Mouse (Mus musculus) liver, embryonic 16.5 days (tissue): ENCODE results near the gene Mef2a. TPM values are rescaled to one million over a fixed set of nuclear protein-coding genes. Genes with fewer than 3 reads are reported as not detected.

Experiments
- ATAC-seq: fragments of 200-750 bp; cut with Nextera tagmentation; 2 replicates; pipeline ENCODE4 v1.8.0; 2017; ENCODE audit warnings: low read depth, mild to moderate bottlenecking, moderate number of reproducible peaks, moderate library complexity
- H3K27ac ChIP-seq: fragments of 300-500 bp; sonication (generic); 2 replicates; pipeline ENCODE4 v1.5.1; 2014; ENCODE audit warnings: mild to moderate bottlenecking, low read length
- H3K27me3 ChIP-seq: fragments of 300-500 bp; sonication (generic); 2 replicates; pipeline ENCODE4 v1.6.1; 2014; ENCODE audit warnings: low read depth, low read length, mixed read lengths; ENCODE audit not compliant: control insufficient read depth, insufficient read depth
- H3K36me3 ChIP-seq: fragments of 300-500 bp; sonication (generic); 2 replicates; pipeline ENCODE4 v1.6.1; 2014; ENCODE audit warnings: mild to moderate bottlenecking; ENCODE audit not compliant: control insufficient read depth, insufficient read depth
- H3K4me1 ChIP-seq: fragments of 300-500 bp; sonication (generic); 2 replicates; pipeline ENCODE4 v1.6.1; 2014; ENCODE audit warnings: low read depth, low read length, mixed read lengths; ENCODE audit not compliant: control insufficient read depth
- H3K4me2 ChIP-seq: fragments of 300-500 bp; sonication (generic); 2 replicates; pipeline ENCODE4 v1.6.1; 2014; ENCODE audit warnings: low read depth, low read length, mixed read lengths
- H3K4me3 ChIP-seq: fragments of 300-500 bp; sonication (generic); 2 replicates; pipeline ENCODE4 v1.5.1; 2014; ENCODE audit warnings: low read depth, mild to moderate bottlenecking, low read length
- H3K9ac ChIP-seq: fragments of 300-500 bp; sonication (generic); 2 replicates; pipeline ENCODE4 v1.6.1; 2014; ENCODE audit warnings: low read depth, low read length
- H3K9me3 ChIP-seq: fragments of 300-500 bp; sonication (generic); replicated peaks from 2 replicates; pipeline ENCODE4 v1.6.1; 2016; ENCODE audit warnings: low read length; ENCODE audit not compliant: control insufficient read depth
- WGBS: fragments of 180-500 bp; shearing (Covaris S2); extraction: QIAGEN DNeasy Blood & Tissue Kit; methylation state at CpG from one replicate; pipeline ENCODE4 v1.1.7; 2014; ENCODE audit not compliant: insufficient replicate concordance; 5-methylcytosine and 5-hydroxymethylcytosine counted together
- polyA plus RNA-seq: library from polyadenylated mRNA; unstranded; fragments of >200 nt; fragmentation: Nextera tagmentation; extraction: Ambion mirVana; gene quantifications from 2 replicates; pipeline ENCODE4 v1.2.1, GENCODE M21; 2015

The Mef2a gene
- polyA plus RNA-seq, 1 experiment from 2014 or later, result 12.0 TPM

DNA sequence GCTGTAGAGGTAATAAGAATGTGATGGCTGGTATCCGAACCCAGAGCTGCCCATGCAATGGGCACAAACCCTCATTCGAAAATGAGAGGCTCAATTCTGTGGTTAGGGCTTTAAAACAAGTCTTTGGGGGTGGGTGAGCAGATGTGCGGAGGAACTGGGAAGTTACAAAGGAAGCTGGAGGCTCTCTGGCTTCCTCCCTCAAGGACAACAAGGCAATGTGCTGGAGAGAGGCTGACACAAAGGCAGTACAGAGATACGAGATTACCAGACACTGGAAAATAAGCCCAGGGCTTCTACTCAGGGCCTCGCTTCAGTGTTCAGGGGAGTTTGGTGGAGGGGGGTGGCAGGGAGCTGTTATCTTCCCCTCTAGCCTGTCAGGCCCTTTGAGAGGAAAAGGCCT lies 1.3 kb upstream of the Mef2a start:
- no peaks in the 10 kb centered on the region for H3K9me3 ChIP-seq
- no peaks in the 10 kb centered on the region for H3K27me3 ChIP-seq
- 13% methylated on average over 5 of the region's 5 CpGs for WGBS
- ATAC-seq, result no peak
- no peaks in the 10 kb centered on the region for H3K36me3 ChIP-seq
- H3K4me3 ChIP-seq, result peak overlapping the region; percentile 92; the same call in 1 of the 2 replicates
- peak overlapping the region; percentile 83 for H3K4me2 ChIP-seq
- H3K4me1 ChIP-seq, result peaks cover 20% of the 10 kb centered on the region
- no peak overlapping the region for H3K9ac ChIP-seq
- H3K27ac ChIP-seq, result peak overlapping the region; percentile 92

DNA sequence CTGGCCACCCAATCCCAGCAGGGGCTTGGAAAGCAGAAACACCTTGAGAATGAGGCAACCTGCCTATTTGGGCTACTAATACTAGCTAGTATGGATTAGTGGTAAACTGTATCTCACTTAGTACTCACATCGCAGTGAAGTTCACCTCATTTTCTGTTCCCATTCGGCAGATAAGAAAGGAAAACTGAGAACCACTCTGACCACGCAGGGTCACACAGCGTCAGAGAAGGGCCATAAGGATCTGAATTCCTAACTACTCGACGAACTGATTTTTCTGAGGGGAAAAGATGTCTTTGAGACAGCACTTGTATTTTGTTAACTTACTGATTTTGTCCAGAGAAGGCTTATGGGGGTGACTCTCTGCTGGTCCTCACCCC lies 914 bp upstream of the Mef2a start:
- H3K4me3 ChIP-seq, result peak overlapping the region; percentile 92
- H3K9me3 ChIP-seq, result no peaks in the 10 kb centered on the region
- ATAC-seq, result no peak
- 11% methylated on average over 6 of the region's 6 CpGs for WGBS
- peaks cover 23% of the 10 kb centered on the region for H3K4me1 ChIP-seq
- H3K27ac ChIP-seq, result peak overlapping the region; percentile 92
- no peaks in the 10 kb centered on the region for H3K36me3 ChIP-seq
- H3K27me3 ChIP-seq, result no peaks in the 10 kb centered on the region
- H3K9ac ChIP-seq, result peak overlapping the region; percentile 95
- peak overlapping the region; percentile 83 for H3K4me2 ChIP-seq

DNA sequence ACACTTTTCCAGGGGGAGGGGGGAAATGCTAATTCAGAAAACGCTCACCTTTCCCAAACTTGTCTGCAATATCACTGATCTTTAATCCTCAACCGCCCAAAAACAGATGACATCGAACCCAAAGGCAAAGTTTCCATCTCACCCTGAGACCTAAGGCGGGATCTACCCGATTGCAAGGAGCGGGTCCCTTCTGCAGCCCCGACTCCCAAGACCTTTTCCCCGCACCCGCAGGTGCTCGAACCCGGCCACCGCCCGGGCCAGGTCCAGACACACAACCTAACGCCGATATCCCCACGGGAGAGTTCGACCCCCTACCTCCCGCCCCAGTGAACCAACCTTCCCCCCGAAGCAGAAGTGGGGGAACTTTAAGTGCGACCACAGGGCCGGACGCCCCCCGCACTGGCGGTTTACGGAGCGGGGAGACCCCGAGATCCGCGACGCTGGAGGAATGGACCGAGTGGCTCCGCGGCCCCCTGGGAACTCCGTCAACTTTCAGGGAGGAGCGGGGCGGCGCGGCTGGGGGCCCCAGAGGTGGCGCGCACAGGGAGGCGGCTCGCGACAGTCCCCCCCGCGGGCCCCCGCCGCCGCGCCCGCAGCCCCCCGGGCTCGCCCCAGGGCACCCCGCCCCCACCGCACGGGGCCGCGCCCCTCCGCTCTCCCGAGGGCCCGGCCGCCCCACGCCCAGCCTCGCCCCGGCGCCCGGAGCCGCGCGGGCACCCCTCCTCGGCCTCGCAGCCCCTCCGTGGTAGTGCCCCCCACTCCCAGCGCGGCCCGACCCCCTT lies 576 bp downstream of the Mef2a start:
- Histone ChIP-seq H3K9ac (peak overlapping the region; percentile 95), H3K9me3 (no peaks in the 10 kb centered on the region), H3K4me3 (peak overlapping the region; percentile 92), H3K4me2 (peak overlapping the region; percentile 83), H3K27ac (peak overlapping the region; percentile 92), H3K4me1 (peaks cover 28% of the 10 kb centered on the region), H3K27me3 (no peaks in the 10 kb centered on the region), H3K36me3 (no peaks in the 10 kb centered on the region)
- peak; percentile 62 for ATAC-seq
- under 1% methylated on average over 43 of the region's 75 CpGs for WGBS

DNA sequence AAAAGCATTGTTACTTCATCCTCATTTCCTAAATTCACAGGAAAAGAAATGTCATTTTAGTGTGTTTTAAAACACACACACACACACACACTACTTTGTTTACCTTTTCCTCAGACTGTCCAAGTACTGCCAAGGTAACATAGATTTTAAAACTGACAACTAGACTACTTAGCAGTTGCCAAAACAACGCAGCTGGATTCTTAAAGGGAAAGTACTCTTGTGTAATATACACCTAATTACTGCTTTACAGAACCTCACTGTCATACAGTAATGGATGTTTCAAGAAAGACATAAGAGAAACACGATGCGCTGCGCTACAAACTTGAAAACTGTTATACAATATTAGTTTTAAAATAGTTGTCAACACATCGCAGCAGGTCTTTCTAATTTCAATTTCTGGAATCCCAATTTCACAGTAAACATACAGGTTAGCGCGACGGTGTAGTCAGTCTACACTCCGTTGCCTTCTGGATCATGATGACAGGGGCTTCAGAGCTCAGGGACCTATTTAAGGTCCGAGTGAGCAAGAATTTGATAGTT lies 1.2 kb downstream of the Mef2a start:
- 8% methylated on average over 10 of the region's 10 CpGs for WGBS
- no peak for ATAC-seq
- Histone ChIP-seq H3K4me2 (peak overlapping the region; percentile 83), H3K27ac (peak overlapping the region; percentile 92), H3K9ac (peak overlapping the region; percentile 95), H3K27me3 (no peaks in the 10 kb centered on the region), H3K4me3 (peak overlapping the region; percentile 92), H3K36me3 (no peaks in the 10 kb centered on the region), H3K9me3 (no peaks in the 10 kb centered on the region), H3K4me1 (peaks cover 30% of the 10 kb centered on the region)

DNA sequence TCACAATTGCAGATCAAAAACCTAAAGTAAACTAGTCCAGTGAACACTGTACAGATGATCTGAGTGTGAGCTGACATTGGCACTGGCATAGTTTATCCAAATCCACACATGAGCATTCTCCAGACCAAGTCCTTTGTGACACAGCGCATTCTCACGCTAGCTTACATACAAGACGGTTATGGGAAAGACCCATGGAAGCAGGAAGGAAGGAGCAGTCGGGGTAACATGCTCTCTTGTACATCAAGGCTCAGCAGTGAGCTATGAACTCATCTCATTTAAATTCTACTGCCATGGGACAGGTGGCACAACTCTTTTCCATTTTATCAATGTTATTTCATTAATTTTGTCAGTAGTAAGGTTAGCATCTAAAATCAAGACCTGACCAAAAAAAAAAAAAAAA lies 3.0 kb downstream of the Mef2a start:
- Histone ChIP-seq H3K9ac (no peak overlapping the region), H3K4me2 (0 out of 2 replicates have a peak overlapping the region, but pooled peaks have one; percentile 20), H3K9me3 (no peaks in the 10 kb centered on the region), H3K27ac (no peak overlapping the region), H3K36me3 (no peaks in the 10 kb centered on the region), H3K4me1 (peaks cover 30% of the 10 kb centered on the region), H3K27me3 (no peaks in the 10 kb centered on the region), H3K4me3 (no peak overlapping the region)
- WGBS, result 65% methylated on average over 4 of the region's 4 CpGs
- ATAC-seq, result no peak

DNA sequence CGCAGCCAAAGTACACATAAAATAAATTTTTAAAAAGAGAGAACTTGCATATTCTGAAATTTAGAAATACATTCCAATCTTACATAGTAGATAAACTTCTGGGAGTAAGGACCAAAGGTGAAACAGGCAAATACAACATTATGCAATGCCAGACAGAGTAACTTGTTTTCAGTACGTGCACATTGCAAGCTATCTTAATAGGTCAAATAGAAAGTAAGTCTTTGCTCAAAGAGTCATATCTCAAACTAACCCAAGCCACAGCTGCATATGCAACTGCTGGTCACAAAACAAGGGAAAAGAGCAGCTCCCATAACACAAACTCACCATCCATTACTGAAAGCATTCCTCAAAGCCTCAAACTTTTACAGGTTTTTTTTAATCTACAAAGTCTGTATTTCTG lies 4.3 kb downstream of the Mef2a start:
- H3K9ac ChIP-seq, result no peak overlapping the region
- ATAC-seq, result no peak
- peak overlapping the region; percentile 56 for H3K27ac ChIP-seq
- H3K4me1 ChIP-seq, result peaks cover 18% of the 10 kb centered on the region
- H3K27me3 ChIP-seq, result no peaks in the 10 kb centered on the region
- WGBS, result 59% methylated on average over 2 of the region's 2 CpGs
- H3K9me3 ChIP-seq, result no peaks in the 10 kb centered on the region
- no peak overlapping the region for H3K4me3 ChIP-seq
- H3K36me3 ChIP-seq, result no peaks in the 10 kb centered on the region
- H3K4me2 ChIP-seq, result peak overlapping the region; percentile 29; the same call in 1 of the 2 replicates

DNA sequence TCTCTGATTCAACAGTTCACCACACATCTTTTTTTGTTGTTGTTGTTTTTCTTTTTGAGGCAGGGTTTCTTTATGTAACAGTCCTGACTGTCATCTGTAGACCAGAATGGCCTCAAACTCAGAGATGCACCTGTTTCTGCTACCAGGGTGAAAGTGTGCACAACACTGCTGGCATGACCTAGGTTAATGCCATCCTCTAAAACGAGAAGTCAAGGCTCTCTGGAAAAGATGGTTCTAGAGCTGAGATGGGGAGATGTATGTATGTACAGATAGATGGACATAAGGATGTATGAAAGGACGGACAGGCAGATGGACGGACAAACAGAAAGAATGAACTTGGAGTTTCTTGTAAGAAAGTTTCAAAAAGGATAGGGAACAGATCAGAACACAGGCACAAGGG lies 12.1 kb downstream of the Mef2a start:
- 75% methylated on average over 3 of the region's 3 CpGs for WGBS
- H3K9ac ChIP-seq, result no peak overlapping the region
- H3K27ac ChIP-seq, result no peak overlapping the region
- H3K9me3 ChIP-seq, result no peaks in the 10 kb centered on the region
- H3K4me2 ChIP-seq, result no peak overlapping the region
- no peaks in the 10 kb centered on the region for H3K27me3 ChIP-seq
- no peak for ATAC-seq
- no peak overlapping the region for H3K4me3 ChIP-seq
- no peaks in the 10 kb centered on the region for H3K36me3 ChIP-seq
- no peaks in the 10 kb centered on the region; the same call in none of the 2 replicates for H3K4me1 ChIP-seq

DNA sequence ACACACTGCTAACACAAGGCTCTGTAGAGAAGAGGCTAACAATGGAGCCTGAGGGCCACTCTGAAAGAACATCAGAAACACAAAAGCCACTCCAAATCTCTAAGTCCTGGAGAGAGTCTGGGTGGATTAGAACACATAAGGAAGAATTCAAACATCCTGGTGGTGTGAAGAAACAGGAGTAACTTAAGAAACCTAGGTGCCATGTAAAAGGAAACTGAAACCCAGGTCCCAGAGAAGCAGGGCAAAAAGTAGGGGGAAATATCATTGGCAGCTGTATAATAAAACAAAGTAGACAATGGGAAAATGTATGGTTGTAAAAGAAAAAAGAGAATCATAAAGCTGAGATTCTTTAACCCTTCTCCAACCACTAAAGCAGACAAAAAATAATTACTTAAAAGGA lies 12.8 kb downstream of the Mef2a start:
- no peak for ATAC-seq
- Histone ChIP-seq H3K36me3 (no peaks in the 10 kb centered on the region), H3K27me3 (no peaks in the 10 kb centered on the region), H3K4me1 (no peaks in the 10 kb centered on the region; the same call in 1 of the 2 replicates), H3K27ac (no peak overlapping the region), H3K4me2 (no peak overlapping the region), H3K4me3 (no peak overlapping the region), H3K9ac (no peak overlapping the region), H3K9me3 (no peaks in the 10 kb centered on the region)

DNA sequence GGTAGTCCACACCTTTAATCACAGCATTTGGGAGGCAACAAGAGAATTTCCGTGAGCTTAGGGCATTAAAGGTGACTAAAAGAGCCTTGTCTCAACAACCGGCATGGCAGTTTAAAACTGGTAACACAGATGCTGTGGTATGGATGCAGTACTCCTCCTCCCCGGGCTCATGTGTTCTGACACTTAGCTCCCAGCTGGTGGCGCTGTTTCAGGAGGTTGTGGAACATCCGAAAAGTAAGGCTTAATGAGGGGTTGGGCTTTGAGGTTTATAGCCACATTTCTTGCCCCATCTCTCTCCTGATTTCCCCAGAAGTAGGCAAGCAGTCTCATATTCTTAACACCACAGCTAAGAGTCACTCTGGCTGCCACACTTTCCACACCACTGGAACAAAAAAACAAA lies 16.8 kb downstream of the Mef2a start:
- ATAC-seq, result no peak
- no peak overlapping the region for H3K9ac ChIP-seq
- no peak overlapping the region for H3K4me2 ChIP-seq
- H3K36me3 ChIP-seq, result no peaks in the 10 kb centered on the region
- no peaks in the 10 kb centered on the region for H3K9me3 ChIP-seq
- no peaks in the 10 kb centered on the region; the same call in 1 of the 2 replicates for H3K4me1 ChIP-seq
- H3K27ac ChIP-seq, result no peak overlapping the region
- WGBS, result 77% methylated on average over 5 of the region's 5 CpGs
- no peaks in the 10 kb centered on the region for H3K27me3 ChIP-seq
- no peak overlapping the region for H3K4me3 ChIP-seq
